ENCODE assay signal across 8 mouse cellular contexts in genomic region chr13:64432017-64432995, GRCm38 (mm10). TPM values are rescaled to one million over a fixed set of nuclear protein-coding genes. Genes with fewer than 3 reads are reported as not detected.
DNase-seq lines count a peak whose midpoint lies in the region; ATAC-seq lines count a peak whose summit lies in the region.

Gene Cdk20 (plus strand): TSS chr13:64432314.

- intact Hi-C loops in heart, postnatal 14 days (cut with DNase I) = loop anchor here (2.0 to 10.0 kb wide), 3 partner anchors 62 to 248 kb away; partner anchors contain the start of gene Ctsl

- H3K4me2 ChIP-seq in forebrain, embryonic 14.5 days (ENCODE audit: low read length) = peak within 1 kb of the TSS; percentile 69
- peak within 1 kb of the TSS; percentile 68 for H3K4me2 ChIP-seq in neural tube, embryonic 15.5 days

- H3K9ac ChIP-seq in forebrain, embryonic 14.5 days (ENCODE audit: low read length) = peak within 1 kb of the TSS; percentile 71
- H3K9ac ChIP-seq in neural tube, embryonic 15.5 days (replicated peaks) = peak within 1 kb of the TSS; percentile 65

- H3K9me3 ChIP-seq in forebrain, embryonic 14.5 days (replicated peaks; ENCODE audit: control insufficient read depth, low read length) = no peaks in the 10 kb centered on the region
- H3K9me3 ChIP-seq in neural tube, embryonic 15.5 days (replicated peaks) = no peaks in the 10 kb centered on the region

- DNase-seq in ES-CJ7 (ENCODE audit: low read depth, low spot score) = peak; percentile 100
- peak; percentile 90 for DNase-seq in cerebellum, adult 11 months
- DNase-seq in forebrain, embryonic 14.5 days (ENCODE audit: low spot score) = peak; percentile 98
- DNase-seq in heart, postnatal 14 days = peak; percentile 84 to 88
- DNase-seq in layer of hippocampus, adult 11-12 months (ENCODE audit: low spot score) = peak; percentile 95
- DNase-seq in lung, adult 18-20 months = peak; percentile 95 to 96
- peak; percentile 95 for DNase-seq in testis, postnatal 14 days (ENCODE audit: low spot score)

- peak within 1 kb of the TSS; percentile 56 for H3K4me3 ChIP-seq in forebrain, embryonic 14.5 days (ENCODE audit: low read depth, low read length)
- peak within 1 kb of the TSS; percentile 60 for H3K4me3 ChIP-seq in neural tube, embryonic 15.5 days (replicated peaks)

- under 1% methylated on average over 57 of the region's 57 CpGs for WGBS in forebrain, embryonic 14.5 days
- WGBS in neural tube, embryonic 15.5 days = under 1% methylated on average over 57 of the region's 57 CpGs

- H3K27ac ChIP-seq in forebrain, embryonic 14.5 days (ENCODE audit: low read depth, low read length) = peak within 1 kb of the TSS; percentile 90
- H3K27ac ChIP-seq in neural tube, embryonic 15.5 days (replicated peaks) = peak within 1 kb of the TSS; percentile 92

- H3K27me3 ChIP-seq in forebrain, embryonic 14.5 days (replicated peaks; ENCODE audit: control insufficient read depth, insufficient read depth, low read length) = no peaks in the 10 kb centered on the region
- no peaks in the 10 kb centered on the region for H3K27me3 ChIP-seq in neural tube, embryonic 15.5 days (replicated peaks)

- no peaks in the 10 kb centered on the region for H3K4me1 ChIP-seq in forebrain, embryonic 14.5 days (ENCODE audit: control insufficient read depth, insufficient read depth, low read length)
- peaks cover 18% of the 10 kb centered on the region for H3K4me1 ChIP-seq in neural tube, embryonic 15.5 days

- peak; percentile 99 for ATAC-seq in forebrain, embryonic 14.5 days
- ATAC-seq in neural tube, embryonic 15.5 days (ENCODE audit: low FRiP score) = peak; percentile 99

- H3K36me3 ChIP-seq in forebrain, embryonic 14.5 days (ENCODE audit: control insufficient read depth, insufficient read depth, low read length) = no peaks in the 10 kb centered on the region
- H3K36me3 ChIP-seq in neural tube, embryonic 15.5 days = no peaks in the 10 kb centered on the region

RNA-seq across cellular contexts. Expression of gene Cdk20, which starts in this region (rescaled TPM):
- polyA plus RNA-seq in forebrain, embryonic 14.5 days (2014; fragmentation: Nextera tagmentation; extraction: Ambion mirVana) = 22.0 and 24.1 TPM in 2 replicates
- total RNA-seq in heart, postnatal 14 days (2021) = 1 to 10 TPM; 3.4 to 5.0 TPM
- polyA plus RNA-seq in neural tube, embryonic 15.5 days (2015; fragmentation: Nextera tagmentation; extraction: Ambion mirVana) = 23.5 and 32.1 TPM in 2 replicates

Comparison
In these comparisons a context has a peak if more than half of its experiments do, and no peak if none do; other contexts are left out.
1. Peak in every context shown above with its lines: DNase-seq, ATAC-seq, H3K4me3 ChIP-seq and H3K27ac ChIP-seq.